Mouse (Mus musculus) MEL (cell line): ENCODE measurements around the gene Trappc2. TPM values are rescaled to one million over a fixed set of nuclear protein-coding genes. Genes with fewer than 3 reads are reported as not detected.

ENCODE experiments used
- DNase-seq: peaks from one replicate; pipeline ENCODE4 v3.0.0; 2011; ENCODE audit warnings: low read depth, low spot score
- H3K27ac ChIP-seq: 2 replicates; pipeline ENCODE4 v1.5.1; 2012; ENCODE audit warnings: low read depth, mild to moderate bottlenecking, control low read depth, low read length, moderate library complexity; ENCODE audit not compliant: control insufficient read depth
- H3K27me3 ChIP-seq, 2 experiments: fragments of 150-350 bp in 1 of 2; sonication (generic) in 1 of 2; 2 replicates each; pipeline ENCODE4 v1.6.1; 2012; ENCODE audit warnings: low read length in 2 of 2, mild to moderate bottlenecking in 2 of 2, improper control_type of control experiment in 1 of 2, moderate library complexity in 1 of 2; ENCODE audit not compliant: insufficient read depth in 2 of 2, control insufficient read depth in 1 of 2
- H3K36me3 ChIP-seq, 2 experiments: 2 replicates each; pipeline ENCODE4 v1.6.1; 2012 to 2014; ENCODE audit warnings: low read length in 2 of 2, improper control_type of control experiment in 1 of 2, inconsistent platforms in 1 of 2, mild to moderate bottlenecking in 1 of 2; ENCODE audit not compliant: insufficient read depth in 2 of 2, control insufficient read depth in 1 of 2
- H3K4me1 ChIP-seq, 2 experiments: fragments of 150-350 bp in 1 of 2; sonication (generic) in 1 of 2; 2 replicates each; pipeline ENCODE4 v1.6.1; 2012; ENCODE audit warnings: low read length in 2 of 2, improper control_type of control experiment in 1 of 2, mild to moderate bottlenecking in 1 of 2; ENCODE audit not compliant: insufficient read depth in 2 of 2, control insufficient read depth in 1 of 2
- H3K4me3 ChIP-seq, 2 experiments: fragments of 150-350 bp in 1 of 2; sonication (generic) in 1 of 2; 2 replicates each; pipeline ENCODE4 v1.5.1; 2012; ENCODE audit warnings: low read depth in 2 of 2, low read length in 2 of 2, mild to moderate bottlenecking in 2 of 2, moderate library complexity in 2 of 2, control low read depth in 1 of 2, improper control_type of control experiment in 1 of 2; ENCODE audit not compliant: control insufficient read depth in 1 of 2, insufficient read depth in 1 of 2
- H3K79me2 ChIP-seq: 2 replicates; pipeline ENCODE4 v1.6.1; 2012; ENCODE audit warnings: mild to moderate bottlenecking, low read length, moderate library complexity; ENCODE audit not compliant: control insufficient read depth, poor library complexity, insufficient read depth
- H3K9ac ChIP-seq: 2 replicates; pipeline ENCODE4 v1.6.1; 2012; ENCODE audit warnings: low read depth, mild to moderate bottlenecking, control low read depth, low read length, moderate library complexity; ENCODE audit not compliant: control insufficient read depth, poor library complexity, severe bottlenecking
- H3K9me3 ChIP-seq: fragments of 150-350 bp; sonication (generic); replicated peaks from 2 replicates; pipeline ENCODE4 v1.6.1; 2012; ENCODE audit warnings: mild to moderate bottlenecking, low read length, improper control_type of control experiment, moderate library complexity; ENCODE audit not compliant: insufficient read depth
- BHLHE40 ChIP-seq: IDR thresholded peaks from 2 replicates; pipeline ENCODE4 v1.6.1; 2012; ENCODE audit warnings: low read depth, mild to moderate bottlenecking, inconsistent platforms, low read length, improper control_type of control experiment, borderline replicate concordance
- CHD1 ChIP-seq: IDR thresholded peaks from 2 replicates; pipeline ENCODE4 v1.6.1; 2012; ENCODE audit warnings: low read depth, mild to moderate bottlenecking, inconsistent platforms, low read length, improper control_type of control experiment
- CTCF ChIP-seq, 3 experiments: IDR thresholded peaks in 2 of 3; conservative IDR thresholded peaks in 1 of 3; 2 replicates each; pipeline ENCODE4 v1.5.1; 2011 to 2012; ENCODE audit warnings: low read length in 3 of 3, low read depth in 2 of 3, mild to moderate bottlenecking in 2 of 3, improper control_type of control experiment in 1 of 3, inconsistent platforms in 1 of 3, mixed read lengths in 1 of 3, moderate library complexity in 1 of 3; ENCODE audit not compliant: control insufficient read depth in 1 of 3, insufficient read depth in 1 of 3, poor library complexity in 1 of 3, severe bottlenecking in 1 of 3
- E2F4 ChIP-seq: IDR thresholded peaks from 2 replicates; pipeline ENCODE4 v1.6.1; 2011; ENCODE audit warnings: low read depth, low read length, improper control_type of control experiment, borderline replicate concordance
- GATA1 ChIP-seq: IDR thresholded peaks from 2 replicates; pipeline ENCODE4 v1.6.1; 2011; ENCODE audit warnings: low read depth, low read length, improper control_type of control experiment
- HCFC1 ChIP-seq: IDR thresholded peaks from 2 replicates; pipeline ENCODE4 v1.6.1; 2012; ENCODE audit warnings: low read depth, mild to moderate bottlenecking, inconsistent platforms, low read length, improper control_type of control experiment, moderate library complexity
- KAT2A ChIP-seq: conservative IDR thresholded peaks from 2 replicates; pipeline ENCODE4 v1.6.1; 2012; ENCODE audit warnings: low read depth, low read length, improper control_type of control experiment, inconsistent platforms
- MAX ChIP-seq: IDR thresholded peaks from 2 replicates; pipeline ENCODE4 v1.6.1; 2011; ENCODE audit warnings: low read length, improper control_type of control experiment
- MAZ ChIP-seq: IDR thresholded peaks from 2 replicates; pipeline ENCODE4 v1.6.1; 2012; ENCODE audit warnings: low read depth, mild to moderate bottlenecking, inconsistent platforms, low read length, improper control_type of control experiment
- MEF2A ChIP-seq: IDR thresholded peaks from 2 replicates; pipeline ENCODE4 v1.6.1; 2014; ENCODE audit warnings: low read depth, mild to moderate bottlenecking, inconsistent platforms, low read length, improper control_type of control experiment; ENCODE audit not compliant: poor library complexity, insufficient replicate concordance, severe bottlenecking; ENCODE audit errors: extremely low read depth
- MXI1 ChIP-seq: IDR thresholded peaks from 2 replicates; pipeline ENCODE4 v1.6.1; 2011; ENCODE audit warnings: mild to moderate bottlenecking, low read depth, low read length, improper control_type of control experiment
- MYC ChIP-seq: IDR thresholded peaks from 2 replicates; pipeline ENCODE4 v1.6.1; 2011; ENCODE audit warnings: low read depth, mild to moderate bottlenecking, low read length, improper control_type of control experiment, moderate library complexity
- NELFE ChIP-seq: IDR thresholded peaks from 2 replicates; pipeline ENCODE4 v1.6.1; 2011; ENCODE audit warnings: low read depth, low read length, improper control_type of control experiment
- NRF1 ChIP-seq: IDR thresholded peaks from 2 replicates; pipeline ENCODE4 v1.6.1; 2014; ENCODE audit warnings: low read depth, mild to moderate bottlenecking, inconsistent platforms, low read length, improper control_type of control experiment, moderate library complexity; ENCODE audit not compliant: poor library complexity, insufficient read depth, severe bottlenecking
- POLR2A ChIP-seq, 2 experiments: IDR thresholded peaks; 2 replicates each; pipeline ENCODE4 v1.6.1; 2011 to 2012; ENCODE audit warnings: low read length in 2 of 2, mild to moderate bottlenecking in 2 of 2, control low read depth in 1 of 2, improper control_type of control experiment in 1 of 2, low read depth in 1 of 2, moderate library complexity in 1 of 2; ENCODE audit not compliant: control insufficient read depth in 1 of 2, insufficient read depth in 1 of 2, poor library complexity in 1 of 2
- RCOR1 ChIP-seq: IDR thresholded peaks from 2 replicates; pipeline ENCODE4 v1.6.1; 2012; ENCODE audit warnings: low read depth, mild to moderate bottlenecking, inconsistent platforms, low read length, improper control_type of control experiment
- SIN3A ChIP-seq: IDR thresholded peaks from 2 replicates; pipeline ENCODE4 v1.6.1; 2012; ENCODE audit warnings: low read length, improper control_type of control experiment, inconsistent platforms
- SMC3 ChIP-seq: IDR thresholded peaks from 2 replicates; pipeline ENCODE4 v1.6.1; 2011; ENCODE audit warnings: low read depth, low read length, improper control_type of control experiment
- TBP ChIP-seq: IDR thresholded peaks from 2 replicates; pipeline ENCODE4 v1.8.0; 2011; ENCODE audit warnings: low read depth, low read length, improper control_type of control experiment
- UBTF ChIP-seq: IDR thresholded peaks from 2 replicates; pipeline ENCODE4 v1.6.1; 2012; ENCODE audit warnings: low read depth, mild to moderate bottlenecking, inconsistent platforms, low read length, improper control_type of control experiment, moderate library complexity, borderline replicate concordance; ENCODE audit not compliant: insufficient read depth
- USF1 ChIP-seq: IDR thresholded peaks from 2 replicates; pipeline ENCODE4 v1.6.1; 2014; ENCODE audit warnings: low read depth, mild to moderate bottlenecking, inconsistent platforms, low read length, improper control_type of control experiment, moderate library complexity
- USF2 ChIP-seq, 2 experiments: IDR thresholded peaks; 2 replicates each; pipeline ENCODE4 v1.6.1; 2011 to 2012; ENCODE audit warnings: improper control_type of control experiment in 2 of 2, low read length in 2 of 2, borderline replicate concordance in 1 of 2, inconsistent platforms in 1 of 2, low read depth in 1 of 2, mild to moderate bottlenecking in 1 of 2; ENCODE audit not compliant: insufficient read depth in 1 of 2
- ZKSCAN1 ChIP-seq: IDR thresholded peaks from 2 replicates; pipeline ENCODE4 v1.6.1; 2012; ENCODE audit warnings: low read depth, mild to moderate bottlenecking, inconsistent platforms, low read length, improper control_type of control experiment, moderate library complexity
- polyA plus RNA-seq, 2 experiments: library from polyadenylated mRNA; stranded (reverse) in 1 of 2; unstranded in 1 of 2; fragments of >175 nt in 1 of 2; fragments of >200 nt in 1 of 2; gene quantifications; 2 replicates each; pipeline versions ENCODE4 v1.2.1 to v1.2.4; 2012; ENCODE audit warnings: low replicate concordance in 2 of 2, low read depth in 1 of 2; ENCODE audit not compliant: insufficient read length in 2 of 2, insufficient read depth in 1 of 2, missing spikeins in 1 of 2
- total RNA-seq: library from RNA; depleted of rRNA; stranded (reverse); fragments of 300-350 nt; gene quantifications from 2 replicates; pipeline ENCODE4 v1.2.3, GENCODE M21; 2012

The Trappc2 gene
- total and polyA plus RNA-seq, 3 experiments = 12.5 to 17.8 TPM; not detected in 1

- TF ChIP-seq ZKSCAN1 (no peak), KAT2A (no peak), TBP (no peak)
Measured at GRCm38 (mm10) chrX:166472612-166473011, 32.2 kb downstream of the Trappc2 start (continued).

- TF ChIP-seq MXI1 (no peak), BHLHE40 (no peak), CHD1 (no peak), SMC3 (no peak), HCFC1 (no peak), NRF1 (no peak), UBTF (no peak), CTCF (IDR thresholded peaks at IDR 0.05 in 2 of 3, conservative IDR thresholded peaks at IDR 0.05 in 1 of 3; ENCODE audit: control insufficient read depth in 1 of 3, insufficient read depth in 1 of 3, low read depth in 2 of 3, low read length in 3 of 3, poor library complexity in 1 of 3, severe bottlenecking in 1 of 3) (no peak), SIN3A (no peak), MYC (no peak), MAZ (no peak), ZKSCAN1 (no peak), GATA1 (no peak), USF2 (IDR thresholded peaks at IDR 0.05; ENCODE audit: borderline replicate concordance in 1 of 2, insufficient read depth in 1 of 2, low read depth in 1 of 2, low read length in 2 of 2) (no peak), NELFE (no peak)
- H3K9ac ChIP-seq = no peak overlapping the region
- H3K27me3 ChIP-seq = no peaks in the 10 kb centered on the region
- H3K79me2 ChIP-seq = peaks cover 35% of the 10 kb centered on the region
- peaks cover 3 to 6% of the 10 kb centered on the region in 2 experiments; a peak in 3 of 4 replicates for H3K4me1 ChIP-seq
- no peaks in the 10 kb centered on the region for H3K9me3 ChIP-seq
- H3K4me3 ChIP-seq = no peak overlapping the region
- DNase-seq = no peak
- H3K27ac ChIP-seq = no peak overlapping the region
- peaks cover 3 to 15% of the 10 kb centered on the region in 2 experiments; a peak in 3 of 4 replicates for H3K36me3 ChIP-seq
Measured at GRCm38 (mm10) chrX:166477393-166477792, 37.0 kb downstream of the Trappc2 start.

- TF ChIP-seq POLR2A (IDR thresholded peaks at IDR 0.05; ENCODE audit: control insufficient read depth in 1 of 2, insufficient read depth in 1 of 2, low read depth in 1 of 2, low read length in 2 of 2, poor library complexity in 1 of 2) = no peak
- TF ChIP-seq HCFC1 = 0 out of 2 replicates have a peak, but pooled peaks have one; percentile 19
- peak; percentile 81 for TF ChIP-seq MAX
- TF ChIP-seq MXI1 = peak; percentile 75
- 0 out of 2 replicates have a peak, but pooled peaks have one; percentile 32 for TF ChIP-seq SIN3A
- TF ChIP-seq UBTF = no peak
- peak; percentile 91 for TF ChIP-seq USF1
- peak; percentile 94; the same call in 1 of the 2 replicates for TF ChIP-seq CHD1
- TF ChIP-seq E2F4 = peak; percentile 64; the same call in 1 of the 2 replicates
- TF ChIP-seq MEF2A = no peak
- peak; percentile 89 for TF ChIP-seq BHLHE40
- TF ChIP-seq RCOR1 = peak; percentile 43
- peak; percentile 36 to 71; a peak in 3 of 4 replicates for TF ChIP-seq USF2 (IDR thresholded peaks at IDR 0.05; ENCODE audit: borderline replicate concordance in 1 of 2, insufficient read depth in 1 of 2, low read depth in 1 of 2, low read length in 2 of 2)
- peaks cover 3 to 6% of the 10 kb centered on the region in 2 experiments; a peak in 3 of 4 replicates for H3K4me1 ChIP-seq
- peak; percentile 65 for DNase-seq
- H3K27me3 ChIP-seq = no peaks in the 10 kb centered on the region
- H3K9ac ChIP-seq = peak overlapping the region; percentile 92
- peak overlapping the region; percentile 46 for H3K27ac ChIP-seq
- peak overlapping the region; percentile 88 to 97 for H3K4me3 ChIP-seq
- H3K9me3 ChIP-seq = no peaks in the 10 kb centered on the region
- peaks cover 35% of the 10 kb centered on the region for H3K79me2 ChIP-seq
- H3K36me3 ChIP-seq = peaks cover 3 to 15% of the 10 kb centered on the region in 2 experiments; a peak in 3 of 4 replicates
Measured at GRCm38 (mm10) chrX:166478631-166479364, 38.4 kb downstream of the Trappc2 start.
